Mouse (Mus musculus): ENCODE data around the gene Il17rc.

Il17rc gene

DNA sequence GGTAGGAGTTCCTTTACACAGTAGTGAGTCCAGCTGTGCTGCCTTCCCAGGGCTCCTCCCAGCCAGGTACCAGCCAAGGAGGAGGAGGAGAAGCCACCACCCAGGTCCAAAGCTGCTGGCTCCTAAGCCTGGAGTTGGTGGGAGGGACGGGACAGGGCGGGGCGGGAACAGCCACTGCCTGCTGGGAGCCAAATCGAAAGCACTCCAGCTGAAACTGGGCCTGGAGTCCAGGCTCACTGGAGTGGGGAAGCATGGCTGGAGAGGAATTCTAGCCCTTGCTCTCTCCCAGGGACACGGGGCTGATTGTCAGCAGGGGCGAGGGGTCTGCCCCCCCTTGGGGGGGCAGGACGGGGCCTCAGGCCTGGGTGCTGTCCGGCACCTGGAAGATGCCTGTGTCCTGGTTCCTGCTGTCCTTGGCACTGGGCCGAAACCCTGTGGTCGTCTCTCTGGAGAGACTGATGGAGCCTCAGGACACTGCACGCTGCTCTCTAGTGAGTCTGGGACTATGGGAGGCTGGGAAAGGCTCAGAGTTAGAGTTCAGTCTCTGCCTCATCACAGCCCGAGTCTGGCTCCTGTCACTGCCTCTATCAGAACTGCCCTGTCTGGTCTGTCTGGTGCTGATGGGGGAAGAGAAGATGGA is at the start of gene Il17rc:
Gene Il17rc (plus strand): TSS at position 131 of the 640 bp plus-strand sequence.
- no peak for DNase-seq

GRCm38 (mm10) chr6:113423000-113423399 is 48.2 kb upstream of the Il17rc start:
- no peak for DNase-seq

- DNase-seq, result no peak
Observed at GRCm38 (mm10) chr6:113424187-113424586, 47.0 kb upstream of the Il17rc start.

DNA sequence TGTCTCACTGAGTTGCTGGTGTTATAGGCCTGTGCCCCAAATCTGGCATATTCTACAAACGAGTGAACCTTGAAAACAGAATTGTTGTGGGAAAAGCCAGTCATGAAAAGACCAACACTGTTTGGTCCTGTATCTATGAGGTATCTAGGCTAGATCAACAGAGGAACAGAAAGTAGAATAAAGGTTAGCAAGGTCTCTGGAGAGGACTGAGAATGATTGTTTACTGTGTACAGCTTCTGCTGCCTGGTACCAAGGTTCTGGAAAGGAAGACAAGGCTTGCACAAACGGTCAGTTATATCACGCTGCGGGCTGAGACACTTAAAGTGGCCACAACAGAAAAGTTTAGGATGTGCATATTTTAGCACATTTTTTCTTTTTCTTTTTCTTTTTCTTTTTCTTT is 44.5 kb upstream of the Il17rc start:
- no peak for DNase-seq

- peak; percentile 80 for DNase-seq
Observed at GRCm38 (mm10) chr6:113427397-113427796, 43.8 kb upstream of the Il17rc start.

DNA sequence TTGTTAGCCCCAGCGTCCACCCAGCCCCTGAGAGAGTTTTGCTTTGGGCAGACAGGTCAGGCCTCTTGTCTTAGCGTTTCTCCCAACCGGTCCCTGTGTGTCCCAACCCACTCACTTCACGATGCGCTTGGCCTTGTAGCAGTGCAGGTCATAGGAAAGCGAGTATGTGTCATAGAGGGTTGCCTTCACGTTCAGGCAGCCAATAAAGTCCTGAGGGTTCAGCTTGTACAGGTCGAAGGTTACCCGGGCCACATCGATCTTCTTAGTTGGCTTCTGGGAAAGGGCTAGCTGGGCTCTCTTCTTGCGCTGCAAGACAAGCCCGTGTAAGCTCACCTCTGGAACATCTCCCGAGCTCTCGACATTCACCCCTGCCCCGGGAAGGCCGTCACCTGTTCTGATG is 43.2 kb upstream of the Il17rc start:
- no peak for DNase-seq

GRCm38 (mm10) chr6:113429965-113430364 is 41.3 kb upstream of the Il17rc start:
- no peak for DNase-seq

- no peak for DNase-seq
Observed at GRCm38 (mm10) chr6:113430846-113431245, 40.4 kb upstream of the Il17rc start.

DNA sequence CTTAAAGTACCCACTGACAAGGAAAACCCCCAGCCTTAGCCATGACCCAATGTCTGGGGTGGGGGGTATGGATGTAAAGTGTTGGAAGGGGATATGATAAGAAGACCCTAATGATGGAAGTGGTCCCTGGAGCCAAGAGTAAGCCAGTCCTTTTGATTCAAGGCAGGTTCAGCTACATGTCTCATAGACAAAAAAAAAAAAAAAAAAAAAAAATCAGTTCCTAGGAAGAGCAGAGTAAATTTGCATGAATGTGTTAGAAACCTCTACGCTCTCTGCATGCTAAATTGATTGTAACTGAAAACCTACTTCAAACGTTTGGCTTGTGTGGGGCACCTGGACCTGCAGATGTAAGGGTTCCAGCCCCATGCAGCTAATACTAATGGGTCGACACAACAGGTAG is 39.4 kb upstream of the Il17rc start:
- no peak for DNase-seq

DNA sequence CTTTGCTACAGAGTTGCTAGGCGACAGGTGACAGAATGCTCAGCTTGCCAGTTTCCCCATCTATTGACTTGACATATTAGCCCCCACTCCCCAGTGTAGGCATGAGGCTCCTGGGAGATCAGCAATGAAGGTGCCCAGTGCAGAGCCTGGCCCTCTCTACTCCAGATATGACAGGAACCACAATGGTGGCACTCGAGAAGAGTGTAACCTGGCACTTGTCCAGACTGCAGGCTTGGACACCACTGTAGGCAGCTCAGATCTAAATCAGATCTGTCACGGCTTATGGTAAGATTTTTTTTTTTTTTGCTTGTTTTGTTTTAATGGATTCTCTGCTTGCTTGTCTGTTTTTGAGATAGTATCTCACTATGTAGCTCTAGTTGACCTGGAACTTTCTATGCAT is 37.6 kb upstream of the Il17rc start:
- no peak for DNase-seq

DNA sequence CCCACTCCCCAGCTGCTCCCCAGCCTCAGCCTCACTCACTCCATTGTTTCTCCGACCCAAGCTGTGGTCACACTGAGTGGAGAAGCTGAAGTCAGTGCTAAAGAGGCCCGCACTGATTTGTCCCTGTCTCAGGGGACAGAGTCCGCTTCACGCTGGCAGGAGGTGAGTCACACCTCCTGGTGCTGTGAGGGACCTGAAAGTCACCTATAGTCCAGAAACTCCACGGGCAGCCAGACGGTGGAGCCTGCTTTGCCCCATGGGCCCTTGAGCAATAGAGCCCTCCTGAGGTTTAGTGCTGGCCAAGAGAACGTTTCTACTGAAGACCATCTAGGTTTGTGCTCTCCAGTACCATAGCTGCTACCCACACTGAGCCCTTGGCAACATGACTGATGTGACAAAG is 36.5 kb upstream of the Il17rc start:
- no peak for DNase-seq

- no peak for DNase-seq
Observed at GRCm38 (mm10) chr6:113435664-113436205, 35.5 kb upstream of the Il17rc start, which contains the start of gene Cidec. Gene Cidec, minus strand, starts transcription at chr6:113435760.

- DNase-seq, result no peak
Observed at GRCm38 (mm10) chr6:113437135-113437534, 34.1 kb upstream of the Il17rc start.

- DNase-seq, result no peak
Observed at GRCm38 (mm10) chr6:113438721-113439430, 32.4 kb upstream of the Il17rc start.

DNA sequence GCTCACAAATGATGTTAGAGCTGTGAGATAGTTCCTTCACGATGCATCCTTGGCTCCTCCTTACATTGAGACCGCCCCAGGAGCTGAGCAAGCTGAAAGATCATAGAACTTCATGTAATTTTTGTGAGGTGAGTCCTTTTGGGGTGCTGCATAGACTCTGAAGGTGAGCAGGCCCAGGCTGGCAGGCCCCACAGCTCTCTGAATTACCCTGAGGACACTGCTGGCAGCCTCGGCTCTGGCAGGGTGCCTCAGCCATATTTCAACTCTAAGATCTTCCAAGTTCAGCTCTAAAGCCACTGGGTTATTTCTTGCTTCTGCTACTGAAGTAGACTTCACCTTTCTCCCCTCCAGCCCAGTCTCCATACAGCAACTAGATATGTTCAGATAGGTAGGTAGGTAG is 30.5 kb upstream of the Il17rc start:
- no peak for DNase-seq

DNA sequence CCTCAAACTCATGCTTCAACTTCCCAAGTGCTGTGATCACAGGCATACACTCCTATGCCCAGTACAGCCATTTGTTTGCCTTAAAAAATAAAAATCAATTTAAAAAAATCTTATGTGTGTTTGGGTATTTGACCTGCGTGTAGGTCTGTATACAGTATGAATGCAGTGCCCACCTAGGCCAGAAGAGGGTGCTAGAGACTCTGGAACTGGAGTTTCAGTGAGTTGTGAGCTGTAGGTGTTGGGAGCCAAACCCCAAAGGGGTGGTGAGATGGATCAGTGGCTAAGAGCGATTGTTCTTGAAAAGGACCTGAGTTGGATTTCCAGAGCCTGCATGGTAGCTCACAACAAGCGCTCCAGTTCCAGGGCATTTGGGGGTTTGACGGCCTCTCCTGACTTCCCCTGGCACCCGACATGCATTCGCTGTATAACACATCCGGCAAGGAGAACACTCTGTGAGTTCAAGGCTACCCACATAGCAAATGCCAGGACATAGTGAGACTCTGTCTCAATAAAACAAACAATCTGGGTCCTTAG is 30.0 kb upstream of the Il17rc start:
- DNase-seq, result peak; percentile 89

DNA sequence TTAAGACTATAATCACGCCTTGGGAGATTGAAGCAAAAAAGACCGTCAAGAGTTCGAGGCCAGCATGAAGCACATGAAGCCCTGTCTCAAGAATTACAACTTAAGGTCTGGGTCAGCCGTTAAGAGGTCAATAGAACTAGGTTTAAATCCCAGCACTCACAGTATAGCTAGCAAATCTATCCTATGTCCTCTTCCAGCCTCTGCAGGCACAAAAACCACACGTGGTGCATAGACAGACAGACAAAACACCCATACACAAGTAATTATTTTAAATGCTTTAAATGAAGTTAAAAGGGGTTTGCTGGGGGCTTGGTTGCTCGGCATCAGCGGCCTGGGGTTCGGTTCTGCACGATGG is 29.2 kb upstream of the Il17rc start:
- DNase-seq, result no peak

- DNase-seq, result peak; percentile 90
Observed at GRCm38 (mm10) chr6:113442442-113443090, 28.7 kb upstream of the Il17rc start, which contains the start of gene Jagn1. Gene Jagn1, plus strand, starts transcription at chr6:113442569.

- no peak for DNase-seq
Observed at GRCm38 (mm10) chr6:113443091-113443490, 28.1 kb upstream of the Il17rc start.

DNA sequence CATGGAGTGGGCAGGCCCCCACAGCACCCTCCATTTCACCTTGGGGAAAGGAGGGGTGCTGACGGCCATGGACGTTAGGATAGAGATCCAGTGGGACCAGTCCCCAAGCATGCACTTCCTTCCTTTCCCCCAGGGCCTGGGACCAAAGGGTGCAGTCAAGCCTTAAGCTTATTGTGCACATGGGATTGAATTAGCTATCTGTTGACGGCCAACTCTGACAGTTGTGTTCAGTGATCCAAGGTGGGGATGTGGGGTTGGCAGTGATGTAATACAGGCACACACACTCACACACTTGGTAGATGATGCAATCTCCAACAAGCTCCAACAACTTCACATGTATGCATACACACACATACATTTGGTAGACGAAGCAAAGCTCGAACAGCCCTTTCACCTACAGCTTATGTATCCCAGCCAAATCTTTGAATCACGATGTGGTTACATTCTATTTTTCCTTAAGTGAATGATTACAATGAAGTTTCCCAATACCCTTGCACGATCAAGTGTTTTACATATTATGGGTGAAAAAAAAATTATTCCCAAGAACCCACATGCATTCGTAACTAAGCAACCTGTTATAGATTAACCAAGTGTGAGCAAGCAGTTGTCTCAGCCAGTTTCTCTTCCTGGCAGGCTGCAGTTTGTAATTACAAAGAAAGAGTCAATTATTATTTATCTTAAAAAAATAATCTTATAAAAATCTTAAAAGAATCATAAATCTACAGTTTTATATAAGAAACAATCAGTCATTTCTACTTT is 26.8 kb upstream of the Il17rc start:
- no peak for DNase-seq

DNA sequence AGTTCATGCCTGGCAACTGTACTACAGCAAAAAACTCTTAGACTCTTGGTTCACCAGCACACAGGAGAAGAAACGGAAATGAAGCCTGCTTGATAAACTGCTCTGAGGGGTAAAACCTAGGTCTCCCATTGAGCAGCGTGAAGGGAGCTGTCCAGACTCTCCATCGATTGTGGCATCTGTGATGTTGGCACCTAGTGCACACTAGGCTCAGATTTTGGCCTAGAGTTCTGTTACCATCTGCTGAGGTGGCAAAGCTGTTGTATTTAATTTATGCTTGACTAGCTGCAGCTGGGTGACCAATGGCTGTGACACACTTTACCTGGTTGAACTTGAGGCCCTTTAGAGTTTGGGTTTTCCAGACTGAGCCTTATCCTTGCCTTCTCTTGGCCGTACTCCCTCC is 23.6 kb upstream of the Il17rc start:
- DNase-seq, result no peak

- DNase-seq, result no peak
Observed at GRCm38 (mm10) chr6:113451839-113452238, 19.4 kb upstream of the Il17rc start.

- DNase-seq, result peak; percentile 46
Observed at GRCm38 (mm10) chr6:113455007-113455406, 16.2 kb upstream of the Il17rc start.
